Mouse (Mus musculus): ENCODE data around the gene Mogat2.

The Mogat2 gene

DNA sequence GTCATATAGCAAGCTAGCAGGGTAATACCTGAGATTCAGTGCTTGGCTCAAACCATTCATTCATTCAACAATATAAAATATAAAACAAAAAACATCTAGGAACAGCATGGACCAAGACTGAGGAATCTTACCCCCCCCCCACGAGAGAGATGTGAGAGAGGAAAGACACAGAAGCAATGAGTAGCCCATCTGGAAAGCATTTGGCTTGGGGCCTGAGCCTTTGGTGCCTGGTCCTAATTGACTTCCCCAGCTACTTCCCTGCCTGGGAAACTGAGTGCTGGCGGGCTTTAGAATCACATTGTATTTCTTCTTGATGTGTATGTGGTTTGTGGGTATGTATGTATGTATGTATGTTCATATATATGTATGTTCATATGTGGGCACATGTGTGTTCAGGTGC, 2.8 kb downstream of the Mogat2 start:
- no peak for DNase-seq (ENCODE audit: low spot score in 2 of 2)

DNA sequence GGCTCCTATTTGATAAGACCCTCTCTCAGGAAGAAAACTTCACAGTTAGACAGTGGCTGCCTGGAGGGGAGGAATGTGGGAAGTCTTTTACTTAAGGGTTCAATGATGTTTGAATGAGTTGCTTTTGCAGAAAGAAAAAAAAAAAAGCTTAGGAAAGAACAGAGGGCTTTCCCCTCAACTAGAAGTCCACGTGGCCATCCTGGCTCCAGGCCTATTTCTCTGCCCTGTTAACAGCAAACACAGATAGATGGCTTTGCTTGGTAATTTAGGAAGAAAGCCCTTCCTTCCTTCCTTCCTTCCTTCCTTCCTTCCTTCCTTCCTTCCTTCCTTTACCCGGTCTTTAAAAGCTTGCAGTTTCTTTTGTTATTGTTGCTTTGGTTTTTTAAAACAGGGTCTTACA, 3.5 kb downstream of the Mogat2 start:
- DNase-seq (ENCODE audit: low spot score in 2 of 2) = no peak

DNA sequence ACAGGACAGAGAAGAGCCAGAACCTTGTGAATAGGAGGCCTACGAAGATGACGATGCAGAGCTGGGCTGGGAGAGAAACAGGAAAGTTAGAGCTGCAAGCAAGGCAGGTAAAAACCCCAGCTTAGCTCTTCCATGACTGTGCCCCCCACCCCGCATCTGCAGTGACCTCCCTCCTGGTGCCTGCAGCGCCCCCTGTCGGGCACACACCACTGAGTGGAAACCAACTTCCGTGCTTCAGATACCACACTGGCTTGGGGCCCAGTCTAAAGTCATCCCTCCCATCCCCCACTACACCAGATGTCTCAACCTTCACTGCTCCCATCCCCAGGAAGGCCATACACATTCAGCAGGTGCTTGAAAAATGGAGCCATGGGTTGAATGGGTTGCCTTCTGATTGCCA, 5.8 kb downstream of the Mogat2 start:
- no peak for DNase-seq (ENCODE audit: low spot score in 2 of 2)

DNA sequence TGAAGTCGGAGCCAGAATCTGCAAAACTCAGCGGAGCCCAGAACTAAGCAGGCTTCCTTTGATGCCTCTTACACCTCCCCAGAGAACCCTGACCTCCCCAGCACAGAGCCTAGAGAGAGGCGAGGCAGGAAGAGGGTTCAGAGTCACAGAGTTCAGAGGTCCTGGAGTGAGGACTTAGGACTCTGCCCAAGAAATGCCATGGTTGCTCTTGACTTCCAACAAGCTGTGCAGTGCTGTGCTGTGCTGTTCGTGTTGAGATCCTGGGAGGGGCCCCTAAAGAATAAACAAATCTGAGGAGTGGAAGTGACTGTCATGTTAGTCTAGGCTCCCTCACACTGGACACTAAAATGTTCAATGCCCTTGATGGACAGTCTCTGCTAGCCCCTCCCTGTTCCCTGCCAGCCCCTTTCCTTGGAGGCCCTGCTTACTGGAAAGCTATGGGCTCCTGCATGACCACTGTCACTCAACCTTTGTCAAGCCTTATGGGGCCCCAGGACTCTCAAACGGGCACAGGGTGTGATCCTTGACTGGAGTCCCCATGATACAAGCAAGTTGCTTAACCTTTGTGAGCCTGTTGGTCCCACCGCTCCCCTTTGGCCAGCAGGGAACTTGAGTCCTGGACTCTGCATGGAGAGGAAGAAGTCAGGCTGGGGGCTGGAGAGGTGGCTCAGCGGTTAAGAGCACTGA, 8.2 kb downstream of the Mogat2 start:
- DNase-seq (ENCODE audit: low spot score in 2 of 2) = no peak

DNA sequence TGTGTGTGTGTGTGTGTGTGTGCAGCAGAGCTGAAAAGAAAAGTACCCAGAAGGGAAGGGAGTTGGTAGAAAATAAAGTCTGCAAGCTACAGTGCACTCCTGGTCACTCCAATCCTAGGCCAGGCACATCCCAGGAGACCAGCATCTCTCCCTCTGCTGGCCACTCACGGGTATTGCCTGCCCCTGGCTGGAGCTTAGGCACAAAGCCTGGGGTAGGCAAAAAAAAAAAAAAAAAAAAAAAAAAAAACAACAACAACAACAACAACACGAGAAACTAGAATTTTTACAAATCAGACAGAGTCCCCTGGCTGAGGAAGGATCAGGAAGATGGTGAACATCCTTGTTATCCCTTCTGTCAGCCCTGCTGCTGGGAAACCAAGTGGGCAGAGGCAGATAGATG, 9.0 kb downstream of the Mogat2 start:
- DNase-seq (ENCODE audit: low spot score in 2 of 2) = peak in 1 of 2 experiments; percentile 25

DNA sequence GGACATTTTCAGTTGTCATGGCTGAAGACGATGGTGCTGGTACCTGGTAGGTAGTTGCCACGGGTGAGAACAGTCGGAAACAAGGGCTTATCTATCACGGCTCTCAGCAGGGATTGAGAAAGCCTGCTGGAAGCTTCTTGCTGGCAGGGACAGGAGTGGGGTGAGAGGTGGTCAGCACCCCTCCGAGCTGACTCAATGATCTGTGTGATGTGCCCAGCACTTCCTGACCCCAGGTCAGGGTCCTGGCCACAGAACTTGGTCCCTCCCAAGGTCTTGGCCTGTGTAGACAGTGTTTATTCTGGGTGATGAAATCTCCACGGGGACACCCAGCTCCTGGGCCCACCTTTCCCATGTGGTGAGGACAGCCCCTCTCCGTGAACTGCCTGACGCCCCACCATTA, 9.6 kb downstream of the Mogat2 start:
- DNase-seq (ENCODE audit: low spot score in 2 of 2) = no peak

DNA sequence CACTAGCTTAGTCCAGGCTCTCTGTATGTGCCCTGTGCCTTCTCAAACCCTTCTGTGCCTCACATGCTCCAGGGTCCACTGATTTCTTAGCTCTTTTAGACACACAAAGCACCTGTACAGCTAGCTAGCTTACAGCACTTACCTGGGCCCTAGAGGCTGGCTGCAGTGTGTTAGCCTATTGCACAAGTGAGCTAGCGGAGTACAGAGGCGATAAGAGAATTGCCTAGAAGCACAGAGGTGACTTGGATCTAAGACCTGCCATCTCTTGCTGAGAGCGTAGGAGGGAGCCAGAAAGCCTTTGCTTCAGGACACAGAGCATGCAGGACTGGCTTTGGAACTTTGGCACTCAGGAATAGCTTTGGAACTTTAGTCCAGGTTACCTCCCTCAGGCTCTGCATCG, 11.2 kb downstream of the Mogat2 start:
- no peak for DNase-seq (ENCODE audit: low spot score in 2 of 2)

DNA sequence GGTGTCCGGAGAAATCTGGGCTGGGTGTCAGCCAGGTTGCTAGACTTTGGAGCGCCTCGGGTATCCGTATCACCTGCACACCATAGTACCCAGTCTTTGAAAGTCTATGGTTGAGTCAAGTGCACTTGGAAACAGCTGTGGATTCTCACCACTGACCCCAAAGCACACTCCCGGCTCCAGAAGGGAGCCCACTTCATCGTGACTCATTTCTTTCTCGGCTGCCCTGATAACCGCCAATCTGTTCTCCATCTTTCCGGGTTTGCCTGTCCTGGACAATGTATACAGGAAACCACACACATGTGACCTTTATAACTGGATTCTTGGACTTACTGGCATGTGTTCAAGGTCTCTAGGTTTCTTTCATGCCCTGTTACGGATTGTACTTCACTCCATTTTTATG, 11.8 kb downstream of the Mogat2 start:
- DNase-seq (ENCODE audit: low spot score in 2 of 2) = no peak

DNA sequence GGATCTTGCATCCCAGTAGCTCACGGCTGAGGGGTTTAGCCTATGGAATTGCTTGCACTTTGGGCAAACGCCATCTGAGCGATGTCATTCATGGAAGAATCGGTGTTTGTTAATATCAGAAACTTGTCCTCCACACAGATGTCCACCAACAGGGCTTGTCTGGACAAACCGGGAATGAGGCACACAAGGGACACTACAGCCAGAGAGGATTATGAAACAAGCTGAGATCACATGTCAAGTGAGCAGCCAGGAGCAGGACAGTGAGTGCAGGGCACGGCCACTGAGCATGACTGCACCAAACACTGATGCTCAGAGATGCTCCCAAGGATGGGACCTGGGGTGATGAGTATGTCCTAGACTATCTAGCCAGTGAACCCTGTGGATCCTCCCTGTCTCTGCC, 13.0 kb downstream of the Mogat2 start:
- no peak for DNase-seq (ENCODE audit: low spot score in 2 of 2)

DNA sequence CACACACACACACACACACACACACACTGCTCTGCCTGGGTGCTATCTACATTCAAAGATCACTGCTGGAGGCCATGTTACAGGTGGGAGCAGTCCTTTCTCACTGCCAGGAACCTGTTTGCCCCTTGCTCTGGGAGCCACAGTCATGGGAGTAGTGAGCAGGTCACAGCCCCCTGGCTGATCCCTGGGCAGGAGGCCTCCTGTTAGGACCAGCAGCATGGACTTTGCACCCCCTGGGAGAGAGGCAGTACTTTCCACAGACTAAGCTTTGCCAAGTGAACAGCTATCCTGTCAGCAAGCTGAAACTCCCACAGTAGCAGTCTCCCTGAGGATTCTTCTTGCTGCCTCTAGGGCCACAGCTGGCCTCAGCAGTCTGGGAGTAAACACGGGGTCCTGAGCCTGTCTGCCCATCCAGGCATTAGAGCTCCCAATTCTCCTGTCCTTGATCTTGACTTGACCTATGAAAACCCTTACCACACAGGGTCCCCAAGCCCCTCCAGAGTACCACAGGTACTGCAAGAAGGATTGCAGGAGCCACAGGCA, 13.7 kb downstream of the Mogat2 start:
- DNase-seq (ENCODE audit: low spot score in 2 of 2) = no peak

DNA sequence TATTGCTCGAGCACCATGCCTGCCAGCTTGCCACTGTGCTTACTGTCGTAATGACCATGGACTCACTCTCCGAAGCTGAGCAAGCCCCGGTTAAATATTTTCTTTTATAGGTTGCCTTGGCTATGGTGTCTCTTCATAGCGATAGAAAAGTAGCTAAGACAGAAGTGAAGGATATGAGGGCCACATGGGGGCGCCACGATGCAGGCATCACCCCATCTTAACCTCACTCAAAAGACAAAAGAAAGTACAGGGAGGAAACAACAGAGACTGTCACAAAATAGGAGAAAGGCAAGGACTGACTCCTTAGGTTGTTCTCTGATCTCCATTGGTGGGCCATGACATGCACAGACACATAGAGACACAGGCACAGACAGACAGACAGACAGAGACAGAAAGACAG, 14.2 kb downstream of the Mogat2 start:
- no peak for DNase-seq (ENCODE audit: low spot score in 2 of 2)

DNA sequence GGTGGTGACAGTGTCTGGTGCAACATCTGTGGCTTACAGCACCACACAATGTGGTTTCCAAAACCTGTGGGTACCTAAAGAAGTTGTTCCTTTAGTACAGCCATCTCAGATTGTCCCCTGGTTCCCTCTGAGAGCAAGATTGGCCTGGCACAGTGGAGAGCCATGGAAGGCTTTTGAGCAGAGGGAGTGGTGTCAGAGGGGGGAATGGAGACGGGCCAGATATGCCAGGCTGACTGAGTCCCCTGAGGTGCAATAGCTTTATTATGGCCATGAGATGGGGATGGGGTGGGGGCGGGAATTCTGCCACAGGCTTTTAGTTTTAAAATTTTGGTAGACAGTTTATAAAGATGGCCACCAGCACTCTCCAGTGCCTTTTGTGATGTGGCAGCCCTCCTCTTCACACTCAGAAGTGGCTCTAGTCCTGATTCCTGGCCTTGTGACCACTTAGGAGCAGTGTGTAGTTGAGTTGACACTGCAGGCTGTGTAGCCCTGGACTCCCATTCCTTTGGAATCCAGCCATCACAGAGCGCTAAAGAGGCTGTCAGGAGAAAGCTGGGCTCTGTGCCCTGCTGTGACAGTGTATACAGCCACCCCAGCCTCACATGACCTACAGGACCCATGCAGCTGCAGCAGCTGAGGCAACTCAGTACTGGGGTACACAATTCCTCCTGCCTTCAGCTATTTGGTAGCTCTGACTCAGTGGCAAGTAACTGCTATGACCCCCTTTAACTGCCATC, 20.9 kb downstream of the Mogat2 start:
- DNase-seq (ENCODE audit: low spot score in 2 of 2) = peak; percentile 6 to 33

DNA sequence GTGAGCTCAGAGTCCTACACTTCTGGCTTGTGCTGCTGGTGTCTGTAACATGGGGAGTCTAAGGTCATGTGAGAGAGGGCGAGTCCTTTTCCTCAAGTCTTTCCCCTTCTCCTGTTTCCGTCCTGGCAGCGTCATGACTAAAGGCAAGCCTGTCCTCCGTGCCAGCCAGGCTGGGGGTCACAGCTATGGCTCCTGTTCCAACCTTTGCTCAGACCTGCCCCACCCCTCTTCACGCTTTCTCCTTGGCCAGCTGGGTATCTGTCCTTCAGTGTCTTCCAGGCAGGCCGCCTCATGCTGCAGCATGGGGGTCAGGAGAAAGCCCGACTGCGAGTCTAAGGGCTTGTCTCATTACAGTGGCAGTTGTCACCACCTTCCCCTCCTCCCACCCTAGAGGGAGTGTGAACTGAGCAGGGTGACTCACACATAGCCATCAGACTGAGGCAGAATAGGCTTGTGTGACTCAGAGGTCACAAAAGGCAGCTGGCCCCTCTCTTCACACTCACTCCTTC, 23.0 kb downstream of the Mogat2 start:
- DNase-seq (ENCODE audit: low spot score in 2 of 2) = peak; percentile 6 to 9

DNA sequence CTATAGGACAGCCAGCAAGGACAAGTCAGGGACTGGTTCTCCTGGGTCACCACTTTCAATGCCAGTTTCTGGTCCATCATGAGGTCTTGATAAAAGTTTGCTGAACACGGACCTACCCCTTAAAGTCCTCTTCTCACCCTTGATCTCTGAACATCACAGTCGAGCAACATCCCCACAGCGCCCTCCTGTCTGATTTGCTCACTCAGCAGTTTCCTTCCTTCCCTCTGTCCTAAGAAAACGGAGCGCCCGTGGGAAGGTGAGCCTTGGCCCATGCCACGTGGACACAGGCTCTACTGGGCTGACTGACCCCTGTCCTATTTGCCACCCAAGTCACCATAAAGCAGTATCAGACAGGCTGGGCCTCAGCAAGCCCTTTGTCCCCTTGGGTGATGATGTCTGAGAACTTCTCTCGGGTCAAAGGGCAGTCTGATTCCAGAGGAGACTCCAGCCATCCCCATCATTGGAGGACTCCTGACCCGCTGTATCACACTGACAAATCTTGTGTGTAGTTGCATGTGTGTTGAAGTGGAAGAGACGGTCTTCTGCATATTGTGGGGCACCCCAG, 23.7 kb downstream of the Mogat2 start:
- DNase-seq (ENCODE audit: low spot score in 2 of 2) = no peak

DNA sequence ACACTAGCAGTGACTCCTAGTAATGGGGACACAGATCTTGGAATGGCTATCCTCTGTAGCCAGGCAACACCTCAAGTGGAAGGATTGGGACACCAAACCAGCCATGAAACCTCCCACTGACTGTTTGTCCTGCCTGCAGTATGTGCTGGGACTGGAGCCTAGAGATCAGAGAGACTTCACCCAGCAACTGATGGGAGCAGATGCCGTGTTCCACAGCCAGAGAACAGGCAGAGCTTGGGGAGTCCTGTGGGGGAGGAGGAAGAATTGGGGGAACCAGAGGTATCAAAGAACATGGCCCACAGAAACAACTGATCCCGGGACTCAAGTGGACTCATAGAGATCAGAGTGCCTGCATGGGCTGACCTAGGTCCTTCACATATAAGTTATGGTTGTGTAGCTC, 24.7 kb downstream of the Mogat2 start:
- no peak for DNase-seq (ENCODE audit: low spot score in 2 of 2)

DNA sequence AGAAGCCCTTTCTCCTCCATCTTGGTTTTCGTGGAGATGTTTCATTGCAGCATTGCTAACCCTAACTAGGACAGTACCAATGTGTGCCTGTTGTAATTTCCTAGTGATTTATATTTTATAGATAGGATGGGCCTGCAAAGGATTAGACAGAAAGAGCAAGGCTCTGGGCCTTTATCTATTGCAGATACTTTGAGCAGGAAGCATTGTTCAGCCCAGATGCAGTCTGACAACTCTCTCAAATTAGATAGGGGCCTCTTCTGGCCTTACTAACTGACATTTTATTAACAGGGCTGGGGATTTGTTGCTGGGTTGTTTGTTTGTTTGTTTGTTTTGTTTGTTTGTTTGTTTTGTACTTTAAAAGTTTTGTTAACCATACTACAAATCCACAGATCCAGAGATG, 25.4 kb downstream of the Mogat2 start:
- DNase-seq (ENCODE audit: low spot score in 2 of 2) = no peak

DNA sequence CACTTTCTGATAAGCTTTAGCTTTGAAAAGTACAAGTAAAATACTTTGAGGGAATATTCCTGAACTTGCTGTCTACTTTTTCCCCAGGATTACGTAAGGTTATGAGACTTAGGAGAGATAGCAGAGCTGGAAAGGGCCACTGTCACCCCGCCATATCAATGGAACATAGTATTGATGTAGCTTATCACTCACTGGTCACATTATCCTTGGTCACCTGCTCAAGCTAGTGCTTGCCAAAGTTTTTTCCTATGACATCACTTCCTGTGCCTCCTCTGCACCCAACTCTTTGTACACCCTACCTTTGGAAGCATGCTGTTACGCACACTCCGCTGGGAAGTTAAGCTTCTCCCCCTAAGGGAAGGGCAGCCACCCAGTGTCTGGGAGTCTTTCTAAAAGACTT, 29.7 kb downstream of the Mogat2 start:
- no peak for DNase-seq (ENCODE audit: low spot score in 2 of 2)

DNA sequence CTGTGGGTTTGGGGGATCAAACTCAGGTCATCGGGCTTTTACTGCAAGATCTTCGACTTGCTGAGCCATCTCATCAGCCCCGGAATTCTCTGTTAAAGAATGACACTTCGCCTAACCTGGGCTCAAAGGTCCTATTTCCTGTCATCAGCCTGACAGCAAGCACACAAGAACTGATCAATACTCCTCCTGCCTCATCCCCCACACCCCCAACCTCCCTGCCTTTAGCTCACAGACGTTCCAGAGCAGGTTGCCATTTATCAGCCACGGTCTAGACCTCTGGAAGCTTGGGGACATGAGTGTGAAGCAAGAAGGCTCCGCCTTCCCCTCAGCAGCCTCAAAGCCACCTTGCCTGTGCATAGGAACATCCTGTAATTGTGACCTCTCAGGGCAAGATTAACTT, 32.1 kb downstream of the Mogat2 start:
- DNase-seq (ENCODE audit: low spot score in 2 of 2) = no peak

DNA sequence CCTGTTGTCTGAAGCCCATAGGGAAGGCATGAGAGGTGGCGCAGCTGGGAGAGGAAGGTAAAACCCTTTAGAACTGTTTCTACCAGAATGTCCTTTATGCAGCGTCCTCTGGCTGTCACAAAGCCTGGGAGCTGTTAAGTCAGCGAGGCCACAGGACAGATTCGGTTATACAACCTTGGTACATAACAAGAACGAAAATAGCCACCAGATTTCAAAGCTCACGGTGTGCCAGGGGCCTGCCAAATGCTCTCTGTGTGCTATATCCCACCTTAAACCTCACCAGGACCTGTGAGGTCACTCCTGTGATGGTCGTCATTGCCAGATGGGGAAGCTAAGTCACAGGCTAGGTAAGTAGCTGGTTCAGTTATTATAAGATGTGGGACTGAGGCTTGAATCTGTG, 36.3 kb downstream of the Mogat2 start:
- DNase-seq (ENCODE audit: low spot score in 2 of 2) = no peak

DNA sequence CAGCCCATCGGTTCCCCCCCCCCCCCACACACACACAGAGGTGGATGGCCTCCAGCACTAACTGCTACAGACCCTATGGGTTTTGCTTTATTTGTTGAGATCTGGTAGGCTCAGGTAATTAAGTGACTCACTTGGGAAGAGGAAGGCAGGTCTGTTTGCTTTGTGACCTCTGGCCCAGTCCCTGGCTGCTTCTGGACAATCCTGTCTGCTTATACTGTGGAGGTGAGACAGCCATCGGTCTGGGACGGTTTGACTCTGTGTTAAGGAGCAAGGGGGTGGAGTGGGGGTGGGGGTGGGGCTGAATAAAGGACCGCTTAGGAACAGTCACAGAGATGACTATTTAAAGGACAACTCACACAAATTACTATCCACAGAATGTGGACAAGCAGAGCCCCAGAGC, 38.1 kb downstream of the Mogat2 start:
- no peak for DNase-seq (ENCODE audit: low spot score in 2 of 2)

DNA sequence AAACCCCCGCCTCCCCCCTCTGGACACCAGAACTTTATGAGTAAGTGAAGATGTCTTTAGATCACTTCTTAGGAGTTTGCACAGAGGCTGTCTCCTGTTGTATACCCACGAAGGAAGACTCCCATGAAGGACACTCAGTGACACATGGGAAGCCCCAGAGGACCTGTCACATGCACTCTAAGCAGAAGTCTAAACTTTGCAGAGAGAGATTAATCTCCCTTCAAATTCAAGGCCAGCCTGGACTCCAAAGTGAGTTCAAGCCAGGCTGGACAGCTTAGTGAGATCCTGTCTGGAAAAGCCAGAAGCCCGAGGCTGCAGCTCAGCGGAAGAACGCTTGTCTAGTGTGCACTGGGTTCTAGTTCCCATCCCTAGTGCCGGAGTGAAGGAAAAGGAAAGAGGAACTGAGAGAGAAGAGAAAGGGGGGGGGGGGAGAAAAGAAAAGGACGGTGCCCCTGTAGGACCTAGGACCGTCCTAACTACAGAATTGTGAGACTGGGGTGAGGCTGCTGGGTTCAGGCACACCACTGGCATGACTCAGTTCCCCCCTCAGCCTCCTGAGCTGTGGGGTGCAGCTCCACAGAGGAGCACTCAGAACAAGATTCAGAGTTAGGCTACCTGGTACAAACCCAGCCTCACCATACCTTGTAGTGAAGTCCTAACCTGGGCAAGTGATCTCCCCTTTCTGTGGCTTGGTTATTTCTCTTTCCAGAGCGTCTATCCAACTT, 38.8 kb downstream of the Mogat2 start:
- no peak for DNase-seq (ENCODE audit: low spot score in 2 of 2)

DNA sequence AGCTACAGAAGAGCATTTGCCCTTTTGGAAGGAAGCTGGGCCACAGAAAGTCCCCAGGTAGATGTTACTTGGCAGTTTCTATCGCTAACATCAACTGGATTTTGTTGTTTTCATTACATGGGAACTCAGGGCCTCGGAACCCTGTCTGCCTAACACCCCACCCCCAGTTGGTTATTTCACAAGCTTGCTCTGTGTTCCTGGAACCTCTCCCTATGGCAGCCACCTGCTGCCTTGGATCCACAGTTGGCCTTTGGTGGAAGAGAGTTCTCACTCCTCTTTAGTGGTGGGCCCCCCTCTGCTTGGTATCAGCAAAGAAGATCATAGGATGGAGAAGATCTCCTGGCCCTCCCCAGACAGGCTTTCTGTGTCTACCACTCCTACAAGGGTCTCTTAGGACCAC, 39.6 kb downstream of the Mogat2 start:
- DNase-seq (ENCODE audit: low spot score in 2 of 2) = no peak

All from right cerebral cortex, adult 2 months (tissue).